Mouse (Mus musculus): ENCODE results near the gene Acoxl.

- no peak for TF ChIP-seq POLR2A (IDR thresholded peaks at IDR 0.05; ENCODE audit: control insufficient read depth, extremely low read depth, insufficient read depth, low read length, poor library complexity)
- TF ChIP-seq CTCF (IDR thresholded peaks at IDR 0.05; ENCODE audit: borderline replicate concordance, control insufficient read depth, extremely low read depth, insufficient read depth, low read length, poor library complexity): no peak
These were observed 329.3 kb downstream of the Acoxl start for GRCm38 (mm10) chr2:128167930-128168329.
